Mouse (Mus musculus): ENCODE results near the gene Tshz2.

- no peak for TF ChIP-seq CTCF (IDR thresholded peaks at IDR 0.05; ENCODE audit: borderline replicate concordance, insufficient read depth, low read depth, low read length)
- no peak for TF ChIP-seq POLR2A (IDR thresholded peaks at IDR 0.05; ENCODE audit: borderline replicate concordance, insufficient read depth, low read length)
These were observed 122.3 kb downstream of the Tshz2 start for GRCm38 (mm10) chr2:169755091-169755490.
